Mouse (Mus musculus): ENCODE measurements around the gene Itpr1.
A peak's percentile ranks its signal among the peaks of the same experiment; 100 is the strongest.

Gene Itpr1

DNA sequence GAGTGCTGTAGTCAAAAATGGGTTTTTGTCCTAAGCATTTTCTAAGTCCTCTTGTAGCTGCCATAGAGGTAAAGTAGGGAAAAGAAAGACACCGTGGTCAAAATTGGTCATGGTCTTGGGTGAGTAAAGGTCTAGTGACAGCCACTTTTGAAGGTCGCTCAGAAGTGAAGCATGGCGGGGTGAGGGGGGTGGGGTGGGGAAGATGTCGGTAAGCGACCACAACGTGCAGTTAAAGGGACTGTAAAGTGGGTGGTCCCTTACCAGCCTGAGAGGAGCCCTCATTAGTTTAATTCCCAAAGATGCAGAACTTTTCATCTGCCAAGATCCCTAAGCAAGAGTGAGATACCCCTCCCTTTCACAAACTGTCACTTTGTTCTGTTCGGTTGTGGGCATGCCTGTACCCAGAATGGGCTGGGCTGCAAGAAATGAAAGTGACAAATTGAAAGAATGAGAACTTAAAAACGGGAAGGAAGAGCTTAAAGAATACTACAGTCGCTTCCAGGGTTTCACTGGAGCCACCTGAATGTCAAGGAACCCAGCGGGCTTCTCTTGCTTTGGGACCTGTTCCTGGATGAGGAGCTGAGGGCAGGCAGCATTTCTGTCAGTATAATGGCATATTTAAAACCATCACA is 1.5 kb downstream of the Itpr1 start:
- no peak for DNase-seq (ENCODE audit: low spot score)

- no peak for DNase-seq (ENCODE audit: low spot score)
Measured at GRCm38 (mm10) chr6:108216091-108216490, 3.2 kb downstream of the Itpr1 start.

GRCm38 (mm10) chr6:108216832-108217231 is 3.9 kb downstream of the Itpr1 start:
- DNase-seq (ENCODE audit: low spot score): no peak

DNA sequence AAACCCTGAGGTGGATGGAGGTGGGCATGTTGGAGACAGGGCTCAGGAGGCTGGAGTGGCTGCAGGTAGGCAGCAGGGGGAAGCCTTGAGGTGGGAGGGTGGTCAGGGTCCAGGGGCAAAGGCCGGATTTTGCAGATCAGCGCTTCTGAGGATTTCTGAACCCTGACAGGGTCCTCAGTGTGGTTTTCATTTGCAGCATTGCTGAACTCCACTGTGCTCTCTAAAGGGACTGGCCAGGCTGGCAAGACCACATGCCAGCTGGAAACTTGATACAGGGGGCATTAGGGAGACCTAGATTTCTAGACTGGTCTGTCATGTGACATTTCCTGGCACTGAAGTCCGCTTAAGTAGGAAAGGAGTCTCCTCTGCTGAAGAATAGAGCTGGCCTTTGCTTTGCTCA is 5.1 kb downstream of the Itpr1 start:
- no peak for DNase-seq (ENCODE audit: low spot score)

- no peak for DNase-seq (ENCODE audit: low spot score)
Measured at GRCm38 (mm10) chr6:108222435-108222834, 9.5 kb downstream of the Itpr1 start.

DNA sequence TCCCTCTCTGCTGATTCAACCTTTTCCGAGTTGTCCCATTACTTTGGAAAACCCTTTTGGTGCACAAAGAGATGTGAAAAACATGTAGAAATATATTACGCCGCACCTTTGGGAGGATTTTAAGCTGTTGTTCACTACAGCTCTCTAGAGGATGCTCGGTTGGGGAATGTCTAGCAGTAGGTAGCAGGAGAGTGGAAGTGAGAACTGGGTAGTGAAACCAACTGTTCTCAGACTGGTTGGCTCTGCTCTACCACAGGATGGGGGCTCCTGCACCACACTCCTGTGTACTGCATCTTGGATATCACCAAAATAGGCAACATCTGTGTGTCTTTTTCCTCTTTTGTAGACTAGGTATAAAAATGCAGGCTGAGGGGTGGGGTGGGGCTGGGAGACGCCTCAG is 10.0 kb downstream of the Itpr1 start:
- no peak for DNase-seq (ENCODE audit: low spot score)

- no peak for DNase-seq (ENCODE audit: low spot score)
Measured at GRCm38 (mm10) chr6:108224361-108224760, 11.5 kb downstream of the Itpr1 start.

- no peak for DNase-seq (ENCODE audit: low spot score)
Measured at GRCm38 (mm10) chr6:108225027-108225426, 12.1 kb downstream of the Itpr1 start.

GRCm38 (mm10) chr6:108226230-108226629 is 13.3 kb downstream of the Itpr1 start:
- no peak for DNase-seq (ENCODE audit: low spot score)

DNA sequence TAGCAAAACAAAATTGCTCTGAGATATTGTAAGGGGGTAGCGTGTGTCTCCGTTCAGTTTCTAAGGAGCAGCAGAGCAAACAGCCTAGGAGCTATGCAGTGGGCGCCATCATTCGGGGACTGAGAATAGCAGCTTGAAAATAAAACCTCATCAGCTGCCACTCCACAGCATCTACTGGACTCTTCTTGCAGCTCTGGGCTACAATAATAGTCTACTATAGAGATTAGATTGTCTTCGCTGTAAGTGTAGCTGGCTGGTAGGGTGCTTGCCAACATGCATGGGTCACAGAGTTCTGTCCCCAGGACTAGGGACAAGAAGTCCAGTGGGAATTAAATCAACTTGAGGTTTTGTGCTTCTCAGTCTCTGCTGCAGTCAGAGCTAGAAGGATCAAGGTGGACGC is 14.6 kb downstream of the Itpr1 start:
- no peak for DNase-seq (ENCODE audit: low spot score)

DNA sequence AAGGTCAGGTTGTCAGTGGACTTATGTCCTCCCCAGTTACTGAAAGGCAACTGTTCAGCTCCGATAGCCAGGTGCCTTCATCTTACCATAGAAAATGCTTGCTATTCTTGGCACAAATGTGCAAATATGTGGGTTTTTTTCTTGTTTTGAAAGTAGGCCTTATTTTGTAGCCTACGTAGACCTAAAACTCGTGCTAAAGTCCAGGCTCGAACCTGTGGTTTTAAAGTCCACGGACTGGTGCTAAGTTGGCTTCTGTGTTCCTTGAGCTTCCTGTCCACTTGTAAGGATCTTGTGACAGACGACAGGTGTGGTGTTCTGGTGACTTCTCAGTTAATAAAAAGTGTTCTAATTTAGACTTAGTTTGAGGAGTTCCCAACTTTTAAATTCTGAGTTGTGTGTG is 15.2 kb downstream of the Itpr1 start:
- no peak for DNase-seq (ENCODE audit: low spot score)

DNA sequence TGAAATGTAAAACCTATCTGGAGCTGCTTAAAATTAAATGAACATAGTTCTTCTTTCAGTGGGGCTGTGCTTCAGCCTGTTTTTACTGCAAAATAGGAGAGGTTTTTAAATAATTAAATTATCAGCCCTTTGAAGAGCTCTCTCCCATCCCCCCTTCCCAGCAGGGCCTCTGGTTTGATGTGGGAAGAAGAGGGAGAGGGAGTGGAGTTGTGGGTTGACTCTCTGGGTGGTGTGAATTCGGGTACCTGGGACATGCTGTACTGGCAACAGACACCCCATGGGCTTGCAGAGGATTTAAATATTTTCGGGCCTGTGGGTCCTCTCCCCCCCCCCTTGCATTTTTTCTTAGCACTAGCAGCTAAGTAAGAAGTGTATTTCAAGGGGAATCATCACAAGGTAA is 15.7 kb downstream of the Itpr1 start:
- DNase-seq (ENCODE audit: low spot score): no peak

- DNase-seq (ENCODE audit: low spot score): no peak
Measured at GRCm38 (mm10) chr6:108230608-108231007, 17.7 kb downstream of the Itpr1 start.

DNA sequence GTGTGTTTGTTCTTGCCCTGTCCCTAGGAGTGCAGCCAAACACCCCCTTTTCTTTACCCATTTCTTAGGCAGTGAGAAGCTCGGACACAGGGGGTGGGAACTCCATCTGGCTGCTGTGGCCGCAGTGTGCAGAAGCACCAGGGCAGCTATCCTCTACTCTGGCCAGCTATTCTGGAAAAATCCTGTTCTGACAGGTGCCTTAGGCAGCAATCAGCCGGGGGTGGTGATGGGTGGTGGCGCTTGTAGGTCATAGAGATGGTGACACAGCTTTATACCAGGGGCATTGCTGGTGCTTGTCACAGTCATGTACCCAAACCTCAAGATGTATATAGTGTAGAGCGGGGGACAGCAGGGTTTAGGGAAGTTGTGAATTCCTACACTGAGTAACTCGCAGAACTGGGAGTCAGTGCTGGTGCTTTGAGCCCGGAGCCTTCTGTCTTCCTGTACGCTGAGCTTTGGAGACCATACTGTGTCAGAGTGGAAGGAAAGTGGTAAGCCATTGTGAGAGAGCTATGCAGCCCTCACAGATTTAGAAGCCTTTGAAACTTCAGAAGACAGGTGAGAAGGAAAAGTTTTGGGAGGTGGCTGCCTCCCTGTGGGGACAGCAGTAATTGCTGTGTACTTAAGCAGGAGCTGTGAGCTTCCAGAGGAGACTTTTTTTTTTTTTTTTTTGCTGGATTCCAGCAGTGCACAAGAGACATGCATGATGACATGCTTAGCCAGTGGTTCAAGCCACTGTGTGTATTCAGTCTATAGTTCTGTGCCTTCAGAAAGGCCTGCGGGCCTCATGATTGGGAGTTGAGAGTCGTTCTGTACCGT is 19.2 kb downstream of the Itpr1 start:
- DNase-seq (ENCODE audit: low spot score): no peak

GRCm38 (mm10) chr6:108233070-108233469 is 20.2 kb downstream of the Itpr1 start:
- peak; percentile 71 for DNase-seq (ENCODE audit: low spot score)

DNA sequence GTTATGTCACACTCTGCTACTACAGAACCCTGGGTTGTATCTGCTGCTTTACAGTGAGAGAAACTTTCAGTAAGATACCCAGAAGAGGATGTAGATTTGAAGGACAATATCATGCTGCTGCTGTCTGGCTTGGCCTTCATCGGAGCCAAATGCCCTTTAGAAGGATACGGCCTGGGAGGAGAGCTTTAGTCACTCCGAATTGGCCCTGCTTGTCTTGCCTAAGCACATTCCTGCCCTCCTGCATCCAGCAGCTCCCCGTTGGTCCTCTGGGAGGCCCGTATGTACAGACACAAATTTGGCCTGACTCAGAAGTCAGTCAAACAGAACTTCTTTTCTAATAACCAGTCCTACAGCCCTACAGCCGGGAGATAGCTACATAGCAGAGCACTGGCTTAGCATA is 21.6 kb downstream of the Itpr1 start:
- no peak for DNase-seq (ENCODE audit: low spot score)

DNA sequence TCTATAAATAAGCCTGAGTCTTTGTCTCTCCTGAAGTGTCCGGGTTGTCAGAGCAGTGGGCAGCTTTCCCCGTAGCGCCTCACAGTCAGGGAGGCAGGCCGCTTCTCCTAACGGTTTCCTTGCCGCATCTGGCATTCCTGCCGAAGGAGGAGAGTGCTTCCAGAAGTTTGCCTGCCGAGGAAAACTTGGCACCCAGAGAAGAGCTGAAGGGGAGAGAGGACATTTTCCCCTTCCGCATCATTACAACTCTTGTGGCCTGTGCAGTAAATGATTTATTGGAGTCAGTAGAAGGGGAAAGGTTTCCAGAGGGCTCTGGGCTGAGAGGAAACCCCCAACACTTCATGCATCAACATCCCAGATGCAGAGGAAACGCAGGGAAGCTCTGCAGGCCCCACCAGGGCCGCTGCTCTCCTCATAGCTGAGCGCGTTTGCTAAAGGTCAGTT is 22.8 kb downstream of the Itpr1 start:
- no peak for DNase-seq (ENCODE audit: low spot score)

DNA sequence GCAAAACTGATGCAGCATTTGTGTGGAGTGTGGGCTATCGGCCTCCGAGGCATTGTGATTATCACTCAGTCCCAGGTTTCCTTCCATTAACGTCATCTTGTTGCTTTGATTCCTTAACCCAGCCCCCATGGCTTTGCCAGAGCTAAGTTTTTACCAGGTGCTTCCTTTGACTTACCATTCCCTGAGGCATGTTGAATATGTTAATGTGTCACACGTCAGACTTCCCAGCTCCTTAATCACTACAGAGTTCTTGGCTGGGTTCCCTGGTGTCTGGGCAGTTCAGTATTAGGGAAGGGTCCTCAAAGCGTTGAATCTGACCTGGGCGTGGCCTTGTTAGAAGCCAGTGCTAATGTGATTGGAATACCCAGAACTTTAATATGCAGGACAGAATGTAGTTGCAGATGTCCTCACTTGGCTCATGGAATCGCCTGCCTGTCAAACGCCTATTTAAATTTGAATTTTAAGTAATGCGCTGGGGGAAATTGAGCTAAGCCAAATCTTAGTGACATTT is 23.6 kb downstream of the Itpr1 start:
- DNase-seq (ENCODE audit: low spot score): no peak

DNA sequence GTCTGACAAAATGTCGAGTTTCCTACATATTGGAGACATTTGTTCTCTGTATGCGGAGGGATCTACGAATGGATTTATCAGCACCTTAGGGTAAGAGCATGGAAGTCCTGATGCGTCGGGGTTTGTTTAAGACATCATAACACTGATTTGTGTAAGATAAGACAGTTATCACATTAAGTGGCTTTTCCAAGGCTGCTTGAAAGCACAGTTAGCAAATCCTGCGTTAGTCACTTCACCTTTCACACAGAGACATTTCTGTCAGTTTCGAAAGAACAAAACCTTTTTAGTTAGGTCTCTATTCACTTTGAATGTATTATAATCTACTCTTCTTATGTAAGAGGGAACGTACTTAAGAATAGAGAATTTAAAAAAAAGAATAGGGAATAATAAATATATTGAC is 24.1 kb downstream of the Itpr1 start:
- DNase-seq (ENCODE audit: low spot score): no peak

GRCm38 (mm10) chr6:108237585-108237984 is 24.7 kb downstream of the Itpr1 start:
- DNase-seq (ENCODE audit: low spot score): no peak

DNA sequence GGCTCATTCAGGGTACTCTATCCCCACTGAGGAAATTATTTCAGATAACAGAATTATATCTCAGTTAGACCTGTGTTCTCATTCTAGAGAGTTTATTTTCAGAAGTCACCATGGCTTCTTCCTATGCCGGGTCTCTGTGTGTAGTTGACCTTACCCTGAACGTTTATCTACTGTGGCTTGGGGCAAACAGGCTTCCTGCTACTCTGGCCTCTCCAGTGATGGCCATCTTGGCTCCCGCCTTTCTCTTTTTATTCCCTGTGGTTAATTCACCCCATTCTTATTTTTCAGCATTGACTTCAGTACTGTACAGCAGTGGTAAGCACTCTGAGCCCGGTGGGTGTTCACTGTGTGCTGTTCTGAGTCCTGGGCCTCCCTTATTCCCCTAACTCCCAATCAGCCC is 25.1 kb downstream of the Itpr1 start:
- DNase-seq (ENCODE audit: low spot score): no peak

DNA sequence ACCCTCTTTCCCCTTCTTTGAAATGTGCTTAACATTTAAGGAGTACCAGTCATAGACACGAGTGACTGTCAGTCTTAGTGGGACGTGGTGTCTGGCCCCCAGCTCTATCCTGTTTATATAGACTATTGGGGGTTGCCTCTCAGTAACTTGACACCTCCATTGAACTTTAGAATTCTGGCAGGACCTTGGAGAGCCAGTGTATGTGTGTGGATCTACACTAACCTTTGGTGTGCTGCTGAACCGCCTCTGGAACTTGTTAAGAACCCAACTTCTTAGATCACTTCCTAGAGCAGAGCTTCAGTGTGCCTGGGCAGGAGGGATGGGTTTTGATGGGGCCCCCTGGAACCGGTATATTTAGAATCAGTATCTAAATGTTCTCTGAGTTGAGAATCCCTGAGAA is 26.2 kb downstream of the Itpr1 start:
- DNase-seq (ENCODE audit: low spot score): no peak

- DNase-seq (ENCODE audit: low spot score): no peak
Measured at GRCm38 (mm10) chr6:108240004-108240403, 27.1 kb downstream of the Itpr1 start.

DNA sequence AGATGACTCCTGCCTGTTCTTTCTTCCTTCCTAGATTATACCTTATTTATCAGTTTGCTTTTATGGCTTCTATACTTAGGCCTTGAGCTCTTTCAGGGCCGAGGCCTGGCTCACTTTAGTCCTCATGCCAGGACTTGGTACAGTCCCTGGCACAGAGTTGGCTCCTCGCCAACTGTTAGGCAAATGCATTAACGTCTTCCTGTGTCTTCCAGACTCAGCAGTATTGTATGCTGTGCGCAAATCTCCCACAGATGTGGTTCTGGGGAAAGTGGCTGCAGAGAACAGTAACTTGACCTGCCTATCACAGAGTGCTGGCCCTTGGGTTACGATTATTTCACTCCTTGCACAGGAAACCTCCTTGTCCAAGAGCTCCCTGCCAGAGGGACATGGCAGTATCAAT is 27.9 kb downstream of the Itpr1 start:
- DNase-seq (ENCODE audit: low spot score): peak; percentile 28

Data from ovary, adult 18-20 months (tissue).